Mouse (Mus musculus) MEL (cell line): ENCODE data around the gene Vdac1. TPM values are rescaled to one million over a fixed set of nuclear protein-coding genes. Genes with fewer than 3 reads are reported as not detected.

Experiments
- DNase-seq: peaks from one replicate; pipeline ENCODE4 v3.0.0; 2011; ENCODE audit warnings: low read depth, low spot score
- H3K27ac ChIP-seq: 2 replicates; pipeline ENCODE4 v1.5.1; 2012; ENCODE audit warnings: low read depth, mild to moderate bottlenecking, control low read depth, low read length, moderate library complexity; ENCODE audit not compliant: control insufficient read depth
- H3K27me3 ChIP-seq, 2 experiments: fragments of 150-350 bp in 1 of 2; sonication (generic) in 1 of 2; 2 replicates each; pipeline ENCODE4 v1.6.1; 2012; ENCODE audit warnings: low read length in 2 of 2, mild to moderate bottlenecking in 2 of 2, improper control_type of control experiment in 1 of 2, moderate library complexity in 1 of 2; ENCODE audit not compliant: insufficient read depth in 2 of 2, control insufficient read depth in 1 of 2
- H3K36me3 ChIP-seq, 2 experiments: 2 replicates each; pipeline ENCODE4 v1.6.1; 2012 to 2014; ENCODE audit warnings: low read length in 2 of 2, improper control_type of control experiment in 1 of 2, inconsistent platforms in 1 of 2, mild to moderate bottlenecking in 1 of 2; ENCODE audit not compliant: insufficient read depth in 2 of 2, control insufficient read depth in 1 of 2
- H3K4me1 ChIP-seq, 2 experiments: fragments of 150-350 bp in 1 of 2; sonication (generic) in 1 of 2; 2 replicates each; pipeline ENCODE4 v1.6.1; 2012; ENCODE audit warnings: low read length in 2 of 2, improper control_type of control experiment in 1 of 2, mild to moderate bottlenecking in 1 of 2; ENCODE audit not compliant: insufficient read depth in 2 of 2, control insufficient read depth in 1 of 2
- H3K4me3 ChIP-seq, 2 experiments: fragments of 150-350 bp in 1 of 2; sonication (generic) in 1 of 2; 2 replicates each; pipeline ENCODE4 v1.5.1; 2012; ENCODE audit warnings: low read depth in 2 of 2, low read length in 2 of 2, mild to moderate bottlenecking in 2 of 2, moderate library complexity in 2 of 2, control low read depth in 1 of 2, improper control_type of control experiment in 1 of 2; ENCODE audit not compliant: control insufficient read depth in 1 of 2, insufficient read depth in 1 of 2
- H3K79me2 ChIP-seq: 2 replicates; pipeline ENCODE4 v1.6.1; 2012; ENCODE audit warnings: mild to moderate bottlenecking, low read length, moderate library complexity; ENCODE audit not compliant: control insufficient read depth, poor library complexity, insufficient read depth
- H3K9ac ChIP-seq: 2 replicates; pipeline ENCODE4 v1.6.1; 2012; ENCODE audit warnings: low read depth, mild to moderate bottlenecking, control low read depth, low read length, moderate library complexity; ENCODE audit not compliant: control insufficient read depth, poor library complexity, severe bottlenecking
- H3K9me3 ChIP-seq: fragments of 150-350 bp; sonication (generic); replicated peaks from 2 replicates; pipeline ENCODE4 v1.6.1; 2012; ENCODE audit warnings: mild to moderate bottlenecking, low read length, improper control_type of control experiment, moderate library complexity; ENCODE audit not compliant: insufficient read depth
- BHLHE40 ChIP-seq: IDR thresholded peaks from 2 replicates; pipeline ENCODE4 v1.6.1; 2012; ENCODE audit warnings: low read depth, mild to moderate bottlenecking, inconsistent platforms, low read length, improper control_type of control experiment, borderline replicate concordance
- CHD1 ChIP-seq: IDR thresholded peaks from 2 replicates; pipeline ENCODE4 v1.6.1; 2012; ENCODE audit warnings: low read depth, mild to moderate bottlenecking, inconsistent platforms, low read length, improper control_type of control experiment
- CTCF ChIP-seq, 3 experiments: IDR thresholded peaks in 2 of 3; conservative IDR thresholded peaks in 1 of 3; 2 replicates each; pipeline ENCODE4 v1.5.1; 2011 to 2012; ENCODE audit warnings: low read length in 3 of 3, low read depth in 2 of 3, mild to moderate bottlenecking in 2 of 3, improper control_type of control experiment in 1 of 3, inconsistent platforms in 1 of 3, mixed read lengths in 1 of 3, moderate library complexity in 1 of 3; ENCODE audit not compliant: control insufficient read depth in 1 of 3, insufficient read depth in 1 of 3, poor library complexity in 1 of 3, severe bottlenecking in 1 of 3
- E2F4 ChIP-seq: IDR thresholded peaks from 2 replicates; pipeline ENCODE4 v1.6.1; 2011; ENCODE audit warnings: low read depth, low read length, improper control_type of control experiment, borderline replicate concordance
- EP300 ChIP-seq, 2 experiments: IDR thresholded peaks; 2 replicates each; pipeline ENCODE4 v1.6.1; 2011; ENCODE audit warnings: improper control_type of control experiment in 2 of 2, low read length in 2 of 2, low read depth in 1 of 2, mild to moderate bottlenecking in 1 of 2
- ETS1 ChIP-seq: IDR thresholded peaks from 2 replicates; pipeline ENCODE4 v1.6.1; 2012; ENCODE audit warnings: low read depth, mild to moderate bottlenecking, inconsistent platforms, low read length, improper control_type of control experiment, moderate library complexity
- GABPA ChIP-seq: IDR thresholded peaks from 2 replicates; pipeline ENCODE4 v1.6.1; 2012; ENCODE audit warnings: low read depth, mild to moderate bottlenecking, inconsistent platforms, low read length, improper control_type of control experiment, moderate library complexity
- GATA1 ChIP-seq: IDR thresholded peaks from 2 replicates; pipeline ENCODE4 v1.6.1; 2011; ENCODE audit warnings: low read depth, low read length, improper control_type of control experiment
- HCFC1 ChIP-seq: IDR thresholded peaks from 2 replicates; pipeline ENCODE4 v1.6.1; 2012; ENCODE audit warnings: low read depth, mild to moderate bottlenecking, inconsistent platforms, low read length, improper control_type of control experiment, moderate library complexity
- KAT2A ChIP-seq: conservative IDR thresholded peaks from 2 replicates; pipeline ENCODE4 v1.6.1; 2012; ENCODE audit warnings: low read depth, low read length, improper control_type of control experiment, inconsistent platforms
- MYB ChIP-seq: IDR thresholded peaks from 2 replicates; pipeline ENCODE4 v1.6.1; 2011; ENCODE audit warnings: mild to moderate bottlenecking, low read depth, low read length, improper control_type of control experiment
- NELFE ChIP-seq: IDR thresholded peaks from 2 replicates; pipeline ENCODE4 v1.6.1; 2011; ENCODE audit warnings: low read depth, low read length, improper control_type of control experiment
- POLR2A ChIP-seq, 2 experiments: IDR thresholded peaks; 2 replicates each; pipeline ENCODE4 v1.6.1; 2011 to 2012; ENCODE audit warnings: low read length in 2 of 2, mild to moderate bottlenecking in 2 of 2, control low read depth in 1 of 2, improper control_type of control experiment in 1 of 2, low read depth in 1 of 2, moderate library complexity in 1 of 2; ENCODE audit not compliant: control insufficient read depth in 1 of 2, insufficient read depth in 1 of 2, poor library complexity in 1 of 2
- RCOR1 ChIP-seq: IDR thresholded peaks from 2 replicates; pipeline ENCODE4 v1.6.1; 2012; ENCODE audit warnings: low read depth, mild to moderate bottlenecking, inconsistent platforms, low read length, improper control_type of control experiment
- TAL1 ChIP-seq: IDR thresholded peaks from 2 replicates; pipeline ENCODE4 v1.6.1; 2012; ENCODE audit warnings: mild to moderate bottlenecking, inconsistent platforms, low read length, moderate library complexity, mixed read lengths
- TBP ChIP-seq: IDR thresholded peaks from 2 replicates; pipeline ENCODE4 v1.8.0; 2011; ENCODE audit warnings: low read depth, low read length, improper control_type of control experiment
- TCF12 ChIP-seq: IDR thresholded peaks from 2 replicates; pipeline ENCODE4 v1.6.1; 2014; ENCODE audit warnings: low read depth, mild to moderate bottlenecking, inconsistent platforms, low read length, improper control_type of control experiment, moderate library complexity
- UBTF ChIP-seq: IDR thresholded peaks from 2 replicates; pipeline ENCODE4 v1.6.1; 2012; ENCODE audit warnings: low read depth, mild to moderate bottlenecking, inconsistent platforms, low read length, improper control_type of control experiment, moderate library complexity, borderline replicate concordance; ENCODE audit not compliant: insufficient read depth
- USF2 ChIP-seq, 2 experiments: IDR thresholded peaks; 2 replicates each; pipeline ENCODE4 v1.6.1; 2011 to 2012; ENCODE audit warnings: improper control_type of control experiment in 2 of 2, low read length in 2 of 2, borderline replicate concordance in 1 of 2, inconsistent platforms in 1 of 2, low read depth in 1 of 2, mild to moderate bottlenecking in 1 of 2; ENCODE audit not compliant: insufficient read depth in 1 of 2
- polyA plus RNA-seq, 2 experiments: library from polyadenylated mRNA; stranded (reverse) in 1 of 2; unstranded in 1 of 2; fragments of >175 nt in 1 of 2; fragments of >200 nt in 1 of 2; gene quantifications; 2 replicates each; pipeline versions ENCODE4 v1.2.1 to v1.2.4; 2012; ENCODE audit warnings: low replicate concordance in 2 of 2, low read depth in 1 of 2; ENCODE audit not compliant: insufficient read length in 2 of 2, insufficient read depth in 1 of 2, missing spikeins in 1 of 2
- total RNA-seq: library from RNA; depleted of rRNA; stranded (reverse); fragments of 300-350 nt; gene quantifications from 2 replicates; pipeline ENCODE4 v1.2.3, GENCODE M21; 2012

The Vdac1 gene
- total and polyA plus RNA-seq, 3 experiments = 257 to 389 (median 381) TPM

DNA sequence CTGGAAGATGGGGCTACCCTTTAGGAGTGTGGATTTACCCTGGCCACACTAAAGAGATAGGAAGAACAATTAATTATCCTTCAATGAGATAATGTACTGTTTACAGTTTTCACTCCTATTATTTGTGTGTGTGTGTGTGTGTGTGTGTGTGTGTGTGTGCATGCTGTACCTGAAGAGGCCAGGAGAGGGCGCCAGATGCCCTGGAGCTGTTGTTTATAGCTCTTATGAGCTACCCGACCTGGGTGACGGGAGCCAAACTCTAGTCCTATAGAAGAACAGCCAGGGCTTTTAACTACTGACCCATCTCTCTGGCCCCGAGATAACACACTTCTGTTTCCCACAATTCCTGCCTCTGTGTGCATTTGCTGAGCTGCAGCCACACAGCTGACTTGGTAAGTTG lies 25.4 kb upstream of the Vdac1 start:
- no peaks in the 10 kb centered on the region; a peak in 1 of 4 replicates for H3K27me3 ChIP-seq
- no peaks in the 10 kb centered on the region for H3K4me1 ChIP-seq
- DNase-seq = no peak
- H3K27ac ChIP-seq = no peak overlapping the region
- H3K79me2 ChIP-seq = no peaks in the 10 kb centered on the region
- H3K9ac ChIP-seq = no peak overlapping the region
- H3K4me3 ChIP-seq = no peak overlapping the region
- no peaks in the 10 kb centered on the region for H3K36me3 ChIP-seq
- H3K9me3 ChIP-seq = no peaks in the 10 kb centered on the region
- TF ChIP-seq TBP = no peak
- TF ChIP-seq CTCF (IDR thresholded peaks at IDR 0.05 in 2 of 3, conservative IDR thresholded peaks at IDR 0.05 in 1 of 3; ENCODE audit: control insufficient read depth in 1 of 3, insufficient read depth in 1 of 3, low read depth in 2 of 3, low read length in 3 of 3, poor library complexity in 1 of 3, severe bottlenecking in 1 of 3) = peak in 2 of 3 experiments; percentile 30 to 43; a peak in 3 of 6 replicates

DNA sequence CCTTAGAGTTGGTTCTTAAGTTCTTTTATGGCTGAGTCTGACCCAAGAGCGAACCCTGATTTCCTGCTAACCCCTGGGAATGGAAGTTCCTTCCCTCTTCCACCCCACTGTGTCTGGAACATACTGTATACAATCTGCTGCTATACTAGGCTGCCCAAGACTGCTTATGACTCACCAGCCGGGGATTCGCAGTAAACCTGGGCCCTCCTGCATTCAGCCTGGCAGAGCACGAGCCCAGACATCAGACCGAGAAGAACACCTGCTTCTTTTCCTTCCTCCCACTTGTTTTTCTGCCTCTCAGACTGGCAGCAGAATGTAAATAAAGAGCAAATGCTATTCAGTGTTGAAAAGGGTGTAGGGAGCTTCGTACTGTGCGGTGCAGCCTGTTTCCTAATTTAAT lies 24.7 kb upstream of the Vdac1 start:
- no peak for DNase-seq
- no peaks in the 10 kb centered on the region for H3K9me3 ChIP-seq
- H3K4me1 ChIP-seq = no peaks in the 10 kb centered on the region
- no peak overlapping the region for H3K9ac ChIP-seq
- TF ChIP-seq MYB (no peak), HCFC1 (no peak), TAL1 (no peak), POLR2A (IDR thresholded peaks at IDR 0.05; ENCODE audit: control insufficient read depth in 1 of 2, insufficient read depth in 1 of 2, low read depth in 1 of 2, low read length in 2 of 2, poor library complexity in 1 of 2) (no peak)
- H3K4me3 ChIP-seq = no peak overlapping the region
- no peaks in the 10 kb centered on the region; a peak in 1 of 4 replicates for H3K27me3 ChIP-seq
- H3K27ac ChIP-seq = no peak overlapping the region
- no peaks in the 10 kb centered on the region for H3K36me3 ChIP-seq
- H3K79me2 ChIP-seq = no peaks in the 10 kb centered on the region

DNA sequence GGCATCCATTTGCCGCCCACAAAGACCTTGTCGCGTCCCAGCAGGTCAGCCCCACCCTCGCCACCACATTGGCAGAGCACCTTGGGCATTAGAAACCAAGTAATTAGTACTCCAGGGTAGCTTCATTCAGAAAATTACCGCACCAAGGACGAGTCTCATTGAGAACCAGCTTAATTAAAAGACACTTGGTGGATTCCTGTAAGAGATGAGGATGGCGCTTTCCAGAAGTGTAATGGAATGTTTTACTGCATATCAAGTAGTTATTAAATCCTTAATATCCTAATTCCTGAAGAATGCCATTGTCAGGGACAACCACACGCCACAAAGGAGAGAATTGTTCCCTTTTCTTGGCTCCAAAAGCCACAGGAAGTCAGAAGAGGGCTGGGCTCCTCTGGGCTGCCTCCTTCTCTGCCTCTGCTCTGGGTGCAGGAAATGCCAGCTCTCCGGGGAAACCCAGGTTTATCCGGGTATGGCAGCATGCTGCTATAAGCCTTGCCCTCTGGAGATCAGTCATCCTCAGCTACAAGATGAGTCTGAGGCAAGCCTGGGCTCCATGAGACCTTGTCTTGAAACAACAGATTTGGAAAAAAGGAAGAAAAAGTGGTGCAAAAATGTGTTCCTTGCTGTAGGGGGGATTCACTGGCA lies 22.9 kb upstream of the Vdac1 start:
- DNase-seq = no peak

DNA sequence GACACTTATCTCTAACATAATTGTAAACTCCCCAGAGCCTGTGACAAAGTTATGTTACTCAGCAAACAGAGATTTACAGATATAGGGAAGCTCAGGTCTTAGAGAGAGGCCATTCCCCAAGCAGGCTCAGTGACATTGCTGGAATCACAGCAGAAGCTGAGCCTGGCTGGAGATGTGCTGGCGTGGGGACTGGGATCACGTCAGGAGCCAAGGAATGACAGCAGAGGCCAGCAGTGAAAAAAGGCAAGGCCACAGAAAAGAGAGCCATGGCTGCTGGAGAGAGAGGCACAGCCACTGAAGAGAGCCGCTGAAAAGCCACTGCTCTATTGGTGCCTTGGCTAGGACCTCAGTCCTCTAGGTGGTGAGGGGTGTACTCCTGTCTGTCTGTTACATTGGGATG lies 22.3 kb upstream of the Vdac1 start:
- H3K4me1 ChIP-seq = no peaks in the 10 kb centered on the region
- H3K4me3 ChIP-seq = no peak overlapping the region
- no peak for DNase-seq
- H3K9ac ChIP-seq = no peak overlapping the region
- no peaks in the 10 kb centered on the region for H3K79me2 ChIP-seq
- no peaks in the 10 kb centered on the region; a peak in 1 of 4 replicates for H3K27me3 ChIP-seq
- H3K36me3 ChIP-seq = no peaks in the 10 kb centered on the region
- no peaks in the 10 kb centered on the region for H3K9me3 ChIP-seq
- no peak overlapping the region for H3K27ac ChIP-seq
- TF ChIP-seq TAL1 (no peak), CTCF (IDR thresholded peaks at IDR 0.05 in 2 of 3, conservative IDR thresholded peaks at IDR 0.05 in 1 of 3; ENCODE audit: control insufficient read depth in 1 of 3, insufficient read depth in 1 of 3, low read depth in 2 of 3, low read length in 3 of 3, poor library complexity in 1 of 3, severe bottlenecking in 1 of 3) (no peak), E2F4 (no peak), EP300 (IDR thresholded peaks at IDR 0.05; ENCODE audit: low read depth in 1 of 2, low read length in 2 of 2) (no peak), TBP (no peak), GATA1 (no peak), CHD1 (no peak), UBTF (no peak), USF2 (IDR thresholded peaks at IDR 0.05; ENCODE audit: borderline replicate concordance in 1 of 2, insufficient read depth in 1 of 2, low read depth in 1 of 2, low read length in 2 of 2) (no peak), ETS1 (no peak), BHLHE40 (no peak), GABPA (no peak), RCOR1 (no peak), NELFE (no peak), KAT2A (no peak)

More for the DNA sequence above, 22.9 kb upstream of the Vdac1 start:
- TF ChIP-seq GABPA = no peak
- no peak for TF ChIP-seq E2F4
- TF ChIP-seq TCF12 = no peak
- TF ChIP-seq, all 39 proteins: peak for 0
- Histone ChIP-seq H3K9me3 (no peaks in the 10 kb centered on the region), H3K4me1 (no peaks in the 10 kb centered on the region), H3K27ac (no peak overlapping the region), H3K9ac (no peak overlapping the region), H3K79me2 (no peaks in the 10 kb centered on the region), H3K36me3 (no peaks in the 10 kb centered on the region), H3K27me3 (no peaks in the 10 kb centered on the region; a peak in 1 of 4 replicates), H3K4me3 (no peak overlapping the region)
